Mouse (Mus musculus): ENCODE measurements around the gene Gm20708.

DNA sequence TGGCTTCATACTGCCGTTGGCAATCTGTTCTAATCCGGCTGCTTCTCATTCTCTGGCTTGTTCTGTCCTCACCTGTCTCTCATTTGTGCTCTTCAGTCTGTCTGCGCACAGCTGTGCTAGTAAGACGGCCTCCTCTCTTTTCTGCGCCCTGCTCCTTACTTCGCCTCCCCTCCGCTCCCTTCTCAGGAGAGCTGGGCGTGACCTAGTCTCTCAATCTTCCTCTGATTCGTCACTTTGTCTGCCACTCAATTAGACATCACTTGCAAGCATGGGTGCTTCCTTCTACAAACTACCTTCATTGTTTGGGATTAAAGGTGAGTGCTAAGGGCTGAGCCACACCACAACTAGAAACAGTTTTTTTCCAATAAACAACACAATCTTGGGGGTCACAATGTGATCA lies 44.8 kb downstream of the Gm20708 start:
- TF ChIP-seq CHD2 (IDR thresholded peaks at IDR 0.05; ENCODE audit: low read depth, low read length) (peak; percentile 25; the same call in 1 of the 2 replicates), ZC3H11A (IDR thresholded peaks at IDR 0.05; ENCODE audit: borderline replicate concordance, low read depth, low read length) (no peak), HCFC1 (IDR thresholded peaks at IDR 0.05; ENCODE audit: borderline replicate concordance, insufficient read depth, low read length) (no peak), MAFK (IDR thresholded peaks at IDR 0.05; ENCODE audit: insufficient read depth, low read depth, low read length) (no peak)

All from ES-E14 (cell line).